Mouse (Mus musculus): ENCODE results near the gene Rcc1. TPM values are rescaled to one million over a fixed set of nuclear protein-coding genes. Genes with fewer than 3 reads are reported as not detected.

The Rcc1 gene
- polyA plus RNA-seq, 1 experiment, result 97.3 TPM

DNA sequence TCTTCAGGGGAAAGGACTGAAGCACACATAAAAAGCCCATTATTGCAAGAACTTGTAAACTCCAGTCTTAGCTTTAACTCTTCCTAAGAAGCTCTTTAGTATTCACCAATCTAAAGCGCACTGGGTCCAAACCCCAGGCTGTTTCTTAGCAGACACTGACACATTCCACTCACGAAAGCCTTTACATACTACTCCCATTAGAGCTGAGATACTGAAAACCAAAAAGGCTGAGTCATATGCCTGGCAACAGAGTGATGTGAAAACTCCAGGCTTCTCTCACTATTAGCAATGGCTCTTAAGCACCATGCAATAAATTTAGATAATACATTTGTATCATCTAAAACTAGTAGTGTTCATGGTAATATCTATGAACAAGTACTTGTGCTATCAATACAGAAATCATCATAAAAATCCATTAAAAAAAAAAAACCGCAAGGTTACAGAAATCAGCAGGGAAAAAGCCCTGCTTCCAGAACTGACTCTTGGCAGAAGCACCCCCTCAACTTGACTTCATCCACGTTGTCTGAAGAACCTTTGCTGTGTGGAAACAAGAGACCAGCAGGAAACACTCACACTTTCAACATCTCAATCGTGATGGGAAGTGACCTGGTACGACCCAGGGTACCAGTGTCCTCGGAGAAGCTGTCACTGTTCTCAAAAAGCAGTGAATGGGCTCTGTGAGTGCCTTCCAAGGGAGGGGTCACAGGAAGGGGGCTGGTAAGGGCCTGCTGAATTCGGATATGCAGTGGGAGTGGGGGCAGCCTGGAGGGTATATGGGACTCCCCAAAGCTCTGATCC lies 16.7 kb upstream of the Rcc1 start:
- no peak for TF ChIP-seq GATA1 (IDR thresholded peaks at IDR 0.05; ENCODE audit: low read length)

DNA sequence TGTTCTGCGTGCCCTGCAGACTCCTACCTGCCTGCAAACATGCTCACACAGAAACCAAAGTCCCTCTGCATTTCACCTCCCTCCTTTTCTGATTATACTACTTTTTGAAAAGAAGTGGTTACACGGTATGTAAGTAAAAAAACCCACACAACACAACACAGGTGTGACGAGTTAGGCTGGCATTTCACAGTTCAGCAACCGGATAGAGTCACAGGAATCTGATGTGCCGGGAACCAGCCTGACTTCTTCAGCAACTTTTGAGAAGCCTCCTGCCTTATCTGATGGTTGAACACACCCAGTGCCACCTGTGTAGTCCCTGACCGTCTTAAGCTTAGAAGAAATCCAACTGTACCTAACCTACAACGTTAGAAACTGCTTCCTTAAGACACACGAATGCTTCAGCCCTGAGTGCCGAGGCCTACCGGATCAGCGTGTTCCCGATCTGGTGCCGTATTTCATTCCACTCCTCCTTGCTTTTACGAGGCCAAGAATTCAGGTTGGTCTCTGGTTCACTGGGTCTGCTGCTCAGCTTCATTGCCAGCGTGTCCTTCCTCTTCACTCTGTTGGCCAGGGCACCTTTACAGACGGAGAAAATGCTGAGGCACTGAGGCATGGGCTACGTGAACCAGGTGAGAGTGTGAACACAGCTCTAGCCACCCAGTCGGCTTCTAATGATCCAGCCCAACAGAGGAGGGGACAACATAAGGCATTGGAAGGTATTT lies 14.2 kb upstream of the Rcc1 start:
- no peak for TF ChIP-seq GATA1 (IDR thresholded peaks at IDR 0.05; ENCODE audit: low read length)

DNA sequence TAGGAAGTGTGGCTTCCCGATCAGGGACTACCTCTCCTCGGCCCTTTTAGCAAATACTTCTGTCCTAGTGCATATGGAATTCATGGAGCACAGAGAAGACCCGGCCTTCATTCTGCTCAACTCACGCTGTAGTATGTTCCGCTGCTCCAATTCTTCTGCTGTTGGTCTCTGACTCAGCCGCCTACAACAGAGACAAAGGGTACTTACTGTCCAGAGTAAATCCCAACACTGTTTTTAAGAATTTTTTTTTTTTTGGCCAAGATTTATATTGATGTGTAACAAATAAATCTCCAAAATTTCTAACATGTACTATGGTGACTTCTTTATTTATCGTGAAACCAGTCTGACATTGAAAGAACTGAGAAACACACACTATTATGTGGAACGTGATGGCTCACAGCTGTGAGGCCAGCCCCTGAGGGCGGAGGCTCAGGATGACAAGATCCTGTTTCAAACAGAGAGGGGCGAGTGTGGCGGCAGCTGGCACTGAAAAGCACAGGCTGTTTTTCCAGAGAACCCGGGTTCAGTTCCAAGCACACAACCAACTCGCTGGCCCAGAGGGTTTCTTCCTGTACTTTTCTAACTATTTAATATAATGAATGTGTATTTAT lies 12.2 kb upstream of the Rcc1 start:
- TF ChIP-seq GATA1 (IDR thresholded peaks at IDR 0.05; ENCODE audit: low read length), result no peak

DNA sequence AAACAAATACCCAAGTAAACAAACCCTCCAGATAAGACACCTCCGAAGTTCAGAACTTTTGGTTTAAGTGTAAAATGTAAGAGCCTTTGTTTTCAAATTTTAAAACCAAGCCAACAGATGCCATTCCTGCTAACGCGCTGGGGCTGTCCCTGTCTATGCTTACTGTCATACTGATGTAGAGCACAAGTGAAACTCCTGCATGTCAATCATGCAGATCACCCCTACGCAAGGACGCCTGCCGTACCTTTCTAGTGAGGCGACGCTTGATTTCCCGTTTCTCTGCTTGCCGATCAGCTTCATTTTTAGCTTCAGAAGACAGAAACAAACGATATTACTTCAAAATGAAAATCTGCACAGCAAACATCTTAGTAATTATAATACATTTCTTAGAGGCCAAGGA lies 10.1 kb upstream of the Rcc1 start:
- TF ChIP-seq GATA1 (IDR thresholded peaks at IDR 0.05; ENCODE audit: low read length), result no peak

DNA sequence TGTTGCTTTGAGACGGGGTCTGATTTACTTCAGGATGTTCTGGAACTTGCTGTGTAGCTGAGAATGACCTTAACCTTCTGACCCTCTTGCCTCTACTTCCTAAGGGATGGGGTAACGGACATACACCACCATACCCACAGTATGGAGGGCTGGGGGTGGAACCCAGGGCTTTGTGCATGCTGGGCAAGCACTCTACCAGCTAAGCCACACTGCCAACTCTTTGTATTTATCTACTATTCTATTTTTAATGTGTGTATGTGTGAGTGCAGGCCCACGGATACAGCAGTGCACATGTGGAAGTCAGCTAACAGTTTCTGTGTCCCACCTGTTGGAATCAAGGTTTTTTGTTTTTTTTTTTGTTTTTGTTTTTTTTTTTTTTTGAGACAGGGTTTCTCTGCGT lies 6.1 kb upstream of the Rcc1 start:
- no peak for TF ChIP-seq GATA1 (IDR thresholded peaks at IDR 0.05; ENCODE audit: low read length)

DNA sequence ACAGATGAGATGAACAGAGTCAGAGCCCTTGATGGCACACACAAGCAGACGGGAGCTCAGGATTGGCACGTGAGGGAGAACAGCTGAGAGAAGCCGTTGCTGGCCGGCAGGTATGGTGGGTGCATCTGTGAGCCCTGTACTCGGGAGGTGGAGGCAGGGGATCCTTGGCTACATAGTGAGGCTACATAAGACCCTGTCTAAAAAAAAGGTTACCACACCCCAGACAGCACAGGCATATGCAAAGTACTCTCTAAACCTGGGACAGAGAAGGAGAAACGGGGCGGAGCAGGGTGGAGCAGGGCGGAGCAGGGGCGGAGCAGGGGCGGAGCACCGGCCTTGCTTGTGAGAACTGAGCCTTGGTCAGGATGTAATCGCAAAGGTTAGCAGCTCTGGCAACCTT lies 2.8 kb upstream of the Rcc1 start:
- no peak for TF ChIP-seq GATA1 (IDR thresholded peaks at IDR 0.05; ENCODE audit: low read length)

DNA sequence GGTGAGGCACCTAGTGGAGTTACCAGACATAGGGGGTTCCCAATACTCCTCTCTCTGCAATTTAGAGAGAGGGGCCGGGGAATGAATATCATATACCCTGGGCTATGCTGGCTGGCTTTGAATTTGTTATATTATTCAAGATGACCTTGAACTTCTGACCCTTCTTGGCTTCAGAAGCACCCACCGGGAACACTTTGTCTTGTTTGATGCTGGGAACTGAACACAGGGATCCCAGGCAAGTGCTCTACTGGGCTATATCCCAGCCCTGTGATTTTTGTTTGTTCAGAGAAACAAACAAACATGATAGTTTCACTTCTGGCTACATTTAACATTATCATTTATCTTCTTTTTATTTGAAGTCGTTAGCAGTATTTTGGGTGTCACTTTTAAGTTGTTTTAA lies 2.0 kb upstream of the Rcc1 start:
- no peak for TF ChIP-seq GATA1 (IDR thresholded peaks at IDR 0.05; ENCODE audit: low read length)

DNA sequence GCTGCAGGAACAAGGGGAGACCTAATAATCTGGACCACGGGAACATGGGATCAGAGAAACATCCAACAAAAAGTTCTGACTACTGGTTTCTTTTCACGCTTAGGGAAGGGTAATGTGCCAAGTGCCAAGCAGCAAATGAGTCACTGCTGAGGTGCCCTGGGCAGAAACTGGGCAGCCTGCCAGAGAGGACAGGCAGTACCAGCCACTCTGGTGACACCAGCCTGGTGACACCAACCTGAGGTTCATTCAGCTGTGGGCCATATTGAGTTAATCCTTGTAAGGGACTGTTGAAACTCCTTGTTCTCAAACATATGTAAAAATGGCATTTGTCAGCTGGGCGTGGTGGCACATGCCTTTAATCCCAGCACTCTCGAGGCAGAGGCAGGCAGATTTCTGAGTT lies 1.2 kb upstream of the Rcc1 start:
- no peak for TF ChIP-seq GATA1 (IDR thresholded peaks at IDR 0.05; ENCODE audit: low read length)

DNA sequence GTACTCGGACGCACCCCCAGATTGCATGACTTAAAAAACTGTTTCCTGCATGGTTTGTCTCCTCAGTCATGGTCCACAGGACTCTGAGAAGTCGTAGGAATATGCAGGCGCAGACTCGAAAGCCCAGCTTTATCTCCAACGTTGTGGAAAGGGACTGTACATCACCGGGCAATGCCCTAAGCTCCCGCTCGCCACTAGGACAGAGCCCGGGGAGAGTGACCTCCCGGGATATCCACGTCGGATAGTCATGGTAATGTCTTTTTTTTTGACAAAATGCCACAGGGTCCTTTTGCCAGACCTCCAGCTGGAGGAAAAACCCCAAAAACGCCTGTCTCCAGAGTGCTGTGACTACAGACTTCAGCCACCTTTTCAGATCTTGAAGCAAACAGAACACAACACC lies 666 bp downstream of the Rcc1 start:
- TF ChIP-seq GATA1 (IDR thresholded peaks at IDR 0.05; ENCODE audit: low read length), result no peak

DNA sequence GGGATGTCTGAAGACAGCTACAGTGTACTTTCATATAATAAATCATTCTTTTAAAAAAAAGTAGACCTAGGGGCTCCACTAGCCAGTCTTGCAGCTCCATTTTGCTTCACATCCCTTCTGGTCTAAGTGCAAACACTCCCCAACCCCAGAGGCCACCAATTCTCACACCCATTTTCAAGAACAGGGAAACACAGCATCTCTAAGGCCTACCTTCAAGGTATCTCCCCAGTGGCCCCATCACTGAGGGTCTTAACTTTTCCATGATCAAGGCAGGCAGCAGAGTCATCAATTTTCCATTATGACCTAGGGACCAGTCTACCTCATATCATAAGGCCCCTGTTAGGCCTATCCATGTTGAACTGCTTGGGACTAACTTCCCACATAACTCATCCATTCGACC lies 2.0 kb downstream of the Rcc1 start:
- TF ChIP-seq GATA1 (IDR thresholded peaks at IDR 0.05; ENCODE audit: low read length), result no peak

DNA sequence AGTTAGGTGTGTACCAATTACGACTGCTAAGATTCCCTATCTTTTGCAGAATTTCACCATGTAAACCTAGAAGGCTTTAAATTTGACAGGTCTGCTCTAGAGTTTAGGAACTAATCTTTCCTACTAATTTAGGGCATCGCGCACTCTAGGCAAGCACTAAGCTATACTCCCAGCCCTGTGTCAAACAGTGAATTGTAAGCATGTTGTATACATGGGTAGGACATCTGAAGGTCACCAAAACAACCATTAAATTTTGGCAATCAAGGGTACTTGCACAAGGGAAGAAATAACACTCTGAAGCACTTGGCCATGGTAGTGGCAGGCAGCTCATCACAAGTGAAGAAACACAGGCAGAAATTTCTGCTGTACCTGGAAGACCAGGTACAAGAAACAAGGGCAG lies 2.6 kb downstream of the Rcc1 start:
- TF ChIP-seq GATA1 (IDR thresholded peaks at IDR 0.05; ENCODE audit: low read length), result no peak

DNA sequence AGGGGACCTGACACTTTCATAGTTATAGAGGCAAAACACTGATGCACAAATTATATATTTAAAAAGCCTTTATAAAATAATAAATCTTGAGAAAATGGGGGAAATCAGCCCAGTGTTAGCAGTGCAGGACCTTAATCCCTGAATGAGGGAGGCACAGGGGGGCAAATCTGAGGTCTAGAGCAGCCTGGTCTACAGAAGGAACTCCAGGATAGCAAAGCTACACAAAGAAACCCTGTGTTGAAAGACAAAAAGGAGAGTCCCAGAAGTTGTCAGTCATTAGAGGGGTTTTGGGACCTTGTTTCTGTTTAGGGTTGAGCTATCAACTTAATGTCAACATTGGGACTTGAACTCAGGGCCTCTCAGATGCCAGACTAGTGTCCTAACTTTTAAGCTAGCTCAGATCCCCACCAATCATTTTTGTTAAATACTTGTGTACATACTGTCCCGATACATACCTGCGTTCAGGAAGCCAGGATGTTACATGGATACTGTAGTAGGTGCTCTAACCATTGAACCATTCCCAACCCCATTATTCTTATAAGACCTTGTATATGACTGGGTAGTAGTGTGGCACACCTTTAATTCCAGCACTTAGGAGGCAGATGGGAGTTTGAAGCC lies 3.2 kb downstream of the Rcc1 start:
- no peak for TF ChIP-seq GATA1 (IDR thresholded peaks at IDR 0.05; ENCODE audit: low read length)

DNA sequence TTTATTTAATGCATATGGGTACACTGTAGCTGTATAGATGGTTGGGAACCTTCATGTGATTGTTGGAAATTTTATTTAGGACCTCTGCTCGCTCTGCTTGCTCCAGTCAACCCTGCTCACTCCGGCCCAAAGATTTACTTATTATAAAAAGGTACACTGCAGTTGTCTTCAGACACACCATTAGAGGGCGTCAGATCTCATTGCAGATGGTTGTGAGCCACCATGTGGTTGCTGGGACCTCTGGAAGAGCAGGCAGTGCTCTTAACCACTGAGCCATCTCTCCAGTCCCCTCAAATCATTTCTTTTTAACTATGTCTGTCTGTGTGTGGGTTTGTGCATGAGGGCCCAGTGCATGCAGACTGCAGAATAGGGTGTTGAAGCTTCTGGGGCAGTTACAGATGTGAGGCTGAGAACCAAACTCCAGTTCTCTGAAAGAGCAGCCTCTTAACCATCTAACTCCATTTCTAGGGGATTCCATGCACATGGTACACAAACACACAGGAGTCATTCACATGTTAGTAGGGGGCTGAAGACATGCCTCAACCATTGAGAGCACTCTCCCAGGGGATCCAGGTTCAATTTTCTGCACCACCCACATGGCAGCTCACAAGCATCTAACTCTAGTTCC lies 3.8 kb downstream of the Rcc1 start:
- no peak for TF ChIP-seq GATA1 (IDR thresholded peaks at IDR 0.05; ENCODE audit: low read length)

DNA sequence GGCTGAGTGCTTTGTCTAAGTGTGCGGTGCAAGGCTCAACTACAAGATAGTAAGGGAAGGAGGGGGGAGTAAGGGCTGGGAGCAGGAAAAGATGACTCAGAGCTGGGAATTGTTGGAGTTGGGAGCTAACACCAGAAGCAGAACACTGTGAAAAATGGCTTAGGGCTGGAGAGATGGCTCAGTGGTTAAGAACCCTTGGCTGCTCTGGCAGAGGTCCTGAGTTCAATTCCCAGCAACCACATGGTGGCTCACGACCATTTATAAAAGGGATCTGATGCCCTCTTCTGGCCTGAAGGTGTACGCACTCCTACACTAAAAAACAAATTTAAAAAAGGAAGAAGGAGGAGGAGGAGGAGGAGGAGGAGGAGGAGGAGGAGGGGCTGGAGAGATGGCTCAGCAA lies 6.7 kb downstream of the Rcc1 start:
- no peak for TF ChIP-seq GATA1 (IDR thresholded peaks at IDR 0.05; ENCODE audit: low read length)

DNA sequence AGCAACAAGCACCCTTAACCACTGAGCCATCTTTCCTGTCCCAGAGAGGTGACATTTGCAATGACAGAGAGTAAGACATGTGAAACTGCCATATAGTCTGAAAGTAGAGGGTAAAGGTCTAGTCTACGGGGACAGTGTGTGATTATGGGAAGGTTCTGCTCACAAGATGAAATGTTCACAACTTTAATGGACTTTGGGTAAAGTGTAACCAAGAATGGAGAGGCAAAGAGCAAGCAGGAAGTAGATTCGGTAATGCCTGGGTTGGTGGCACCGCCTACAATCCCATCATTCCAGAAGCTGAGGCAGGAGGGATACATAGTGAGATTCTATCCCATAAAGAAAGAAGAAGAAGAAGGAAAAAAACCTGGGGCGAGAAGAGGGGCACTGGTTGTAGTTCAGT lies 7.1 kb downstream of the Rcc1 start:
- TF ChIP-seq GATA1 (IDR thresholded peaks at IDR 0.05; ENCODE audit: low read length), result no peak

DNA sequence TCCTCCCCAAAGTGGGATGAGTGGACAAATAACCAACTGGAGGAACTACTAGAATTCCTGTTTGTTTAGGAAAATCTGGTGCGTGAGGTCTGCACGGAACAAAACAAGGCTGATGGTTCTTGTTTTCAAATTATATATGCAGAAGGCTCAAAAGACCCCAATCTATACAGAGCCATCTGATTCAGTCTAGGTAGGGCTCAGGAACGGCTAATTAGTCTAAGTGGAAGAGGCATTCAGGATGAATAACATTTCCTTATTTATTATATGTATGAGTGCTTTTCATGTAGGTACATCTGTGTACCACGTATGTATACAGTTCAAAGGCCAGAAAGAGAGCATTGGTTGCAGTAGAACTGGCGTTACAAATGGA lies 7.6 kb downstream of the Rcc1 start:
- TF ChIP-seq GATA1 (IDR thresholded peaks at IDR 0.05; ENCODE audit: low read length), result no peak
